Mouse (Mus musculus): Measurements from ENCODE around the gene Klhl31. TPM values are rescaled to one million over a fixed set of nuclear protein-coding genes. Genes with fewer than 3 reads are reported as not detected.

Klhl31 gene
- polyA plus RNA-seq, 1 experiment from 2014 or later: 4.3 TPM

GRCm38 (mm10) chr9:77670095-77670494, 33.8 kb downstream of the Klhl31 start:
- no peaks in the 10 kb centered on the region for H3K36me3 ChIP-seq
- H3K4me1 ChIP-seq: no peaks in the 10 kb centered on the region
- 0 out of 2 replicates have a peak, but pooled peaks cover 7% of the 10 kb centered on the region for H3K9me3 ChIP-seq
- H3K27me3 ChIP-seq: no peaks in the 10 kb centered on the region
- H3K4me2 ChIP-seq (replicated peaks): no peak overlapping the region
- no peak for ATAC-seq (ENCODE audit: insufficient number of reproducible peaks, insufficient read depth, low FRiP score, low TSS enrichment)
- H3K4me3 ChIP-seq: no peak overlapping the region
- no peak overlapping the region for H3K9ac ChIP-seq
- WGBS: 75% methylated on average over 6 of the region's 6 CpGs
- H3K27ac ChIP-seq: no peak overlapping the region

GRCm38 (mm10) chr9:77671004-77671403, 34.7 kb downstream of the Klhl31 start:
- Histone ChIP-seq H3K9ac (no peak overlapping the region), H3K27me3 (no peaks in the 10 kb centered on the region), H3K4me1 (no peaks in the 10 kb centered on the region), H3K36me3 (no peaks in the 10 kb centered on the region), H3K27ac (no peak overlapping the region), H3K9me3 (0 out of 2 replicates have a peak, but pooled peaks cover 7% of the 10 kb centered on the region), H3K4me3 (no peak overlapping the region), H3K4me2 (replicated peaks) (no peak overlapping the region)
- 91% methylated on average over 5 of the region's 5 CpGs for WGBS
- no peak for ATAC-seq (ENCODE audit: insufficient number of reproducible peaks, insufficient read depth, low FRiP score, low TSS enrichment)

- 0 out of 2 replicates have a peak, but pooled peaks cover 7% of the 10 kb centered on the region for H3K9me3 ChIP-seq
Measured at GRCm38 (mm10) chr9:77673218-77673617, 36.9 kb downstream of the Klhl31 start.

GRCm38 (mm10) chr9:77673986-77674385, 37.7 kb downstream of the Klhl31 start:
- H3K27me3 ChIP-seq: no peaks in the 10 kb centered on the region
- no peaks in the 10 kb centered on the region for H3K36me3 ChIP-seq
- H3K4me2 ChIP-seq (replicated peaks): no peak overlapping the region
- no peak for ATAC-seq (ENCODE audit: insufficient number of reproducible peaks, insufficient read depth, low FRiP score, low TSS enrichment)
- H3K9ac ChIP-seq: no peak overlapping the region
- H3K9me3 ChIP-seq: 0 out of 2 replicates have a peak, but pooled peaks cover 7% of the 10 kb centered on the region
- 74% methylated on average over 2 of the region's 2 CpGs for WGBS
- no peak overlapping the region for H3K27ac ChIP-seq
- no peaks in the 10 kb centered on the region for H3K4me1 ChIP-seq
- H3K4me3 ChIP-seq: no peak overlapping the region

More at GRCm38 (mm10) chr9:77673218-77673617, 36.9 kb downstream of the Klhl31 start:
- no peak overlapping the region for H3K9ac ChIP-seq
- H3K4me2 ChIP-seq (replicated peaks): no peak overlapping the region
- no peak overlapping the region for H3K4me3 ChIP-seq
- WGBS: 82% methylated on average over 4 of the region's 4 CpGs
- no peak for ATAC-seq (ENCODE audit: insufficient number of reproducible peaks, insufficient read depth, low FRiP score, low TSS enrichment)
- no peaks in the 10 kb centered on the region for H3K36me3 ChIP-seq
- no peaks in the 10 kb centered on the region for H3K27me3 ChIP-seq
- no peak overlapping the region for H3K27ac ChIP-seq
- no peaks in the 10 kb centered on the region for H3K4me1 ChIP-seq

- Histone ChIP-seq H3K9me3 (no peaks in the 10 kb centered on the region), H3K9ac (no peak overlapping the region), H3K36me3 (no peaks in the 10 kb centered on the region), H3K27me3 (no peaks in the 10 kb centered on the region), H3K27ac (no peak overlapping the region), H3K4me2 (replicated peaks) (no peak overlapping the region), H3K4me3 (no peak overlapping the region), H3K4me1 (no peaks in the 10 kb centered on the region)
- 82% methylated on average over 4 of the region's 4 CpGs for WGBS
- ATAC-seq (ENCODE audit: insufficient number of reproducible peaks, insufficient read depth, low FRiP score, low TSS enrichment): no peak
Measured at GRCm38 (mm10) chr9:77684938-77685337, 48.6 kb downstream of the Klhl31 start.

- 70% methylated on average over 5 of the region's 5 CpGs for WGBS
- ATAC-seq (ENCODE audit: insufficient number of reproducible peaks, insufficient read depth, low FRiP score, low TSS enrichment): no peak
- no peak overlapping the region for H3K9ac ChIP-seq
- no peaks in the 10 kb centered on the region for H3K9me3 ChIP-seq
- no peak overlapping the region for H3K27ac ChIP-seq
- H3K4me1 ChIP-seq: no peaks in the 10 kb centered on the region
- no peak overlapping the region for H3K4me3 ChIP-seq
- H3K4me2 ChIP-seq (replicated peaks): no peak overlapping the region
- H3K36me3 ChIP-seq: no peaks in the 10 kb centered on the region
- H3K27me3 ChIP-seq: no peaks in the 10 kb centered on the region
Measured at GRCm38 (mm10) chr9:77685825-77686500, 49.7 kb downstream of the Klhl31 start.

- Histone ChIP-seq H3K4me1 (no peaks in the 10 kb centered on the region), H3K9me3 (no peaks in the 10 kb centered on the region), H3K4me3 (no peak overlapping the region), H3K27me3 (no peaks in the 10 kb centered on the region), H3K36me3 (no peaks in the 10 kb centered on the region), H3K9ac (no peak overlapping the region), H3K27ac (no peak overlapping the region), H3K4me2 (replicated peaks) (no peak overlapping the region)
- ATAC-seq (ENCODE audit: insufficient number of reproducible peaks, insufficient read depth, low FRiP score, low TSS enrichment): no peak
- WGBS: 79% methylated on average over 7 of the region's 7 CpGs
Measured at GRCm38 (mm10) chr9:77692707-77693106, 56.4 kb downstream of the Klhl31 start.

GRCm38 (mm10) chr9:77693405-77693804, 57.1 kb downstream of the Klhl31 start:
- no peak overlapping the region for H3K9ac ChIP-seq
- no peaks in the 10 kb centered on the region for H3K27me3 ChIP-seq
- no peak overlapping the region for H3K27ac ChIP-seq
- no peak overlapping the region for H3K4me3 ChIP-seq
- no peaks in the 10 kb centered on the region for H3K36me3 ChIP-seq
- H3K4me2 ChIP-seq (replicated peaks): no peak overlapping the region
- no peak for ATAC-seq (ENCODE audit: insufficient number of reproducible peaks, insufficient read depth, low FRiP score, low TSS enrichment)
- WGBS: 100% methylated on average over 1 of the region's 1 CpGs
- no peaks in the 10 kb centered on the region for H3K4me1 ChIP-seq
- no peaks in the 10 kb centered on the region for H3K9me3 ChIP-seq

GRCm38 (mm10) chr9:77695586-77695985, 59.3 kb downstream of the Klhl31 start:
- 81% methylated on average over 5 of the region's 5 CpGs for WGBS
- no peak for ATAC-seq (ENCODE audit: insufficient number of reproducible peaks, insufficient read depth, low FRiP score, low TSS enrichment)

GRCm38 (mm10) chr9:77703476-77703875, 67.2 kb downstream of the Klhl31 start:
- no peak overlapping the region for H3K9ac ChIP-seq
- no peaks in the 10 kb centered on the region for H3K36me3 ChIP-seq
- no peaks in the 10 kb centered on the region for H3K27me3 ChIP-seq
- 85% methylated on average over 4 of the region's 4 CpGs for WGBS
- no peak overlapping the region for H3K4me2 ChIP-seq (replicated peaks)
- no peaks in the 10 kb centered on the region for H3K9me3 ChIP-seq
- ATAC-seq (ENCODE audit: insufficient number of reproducible peaks, insufficient read depth, low FRiP score, low TSS enrichment): no peak
- H3K4me3 ChIP-seq: no peak overlapping the region
- no peaks in the 10 kb centered on the region for H3K4me1 ChIP-seq
- H3K27ac ChIP-seq: no peak overlapping the region

More at GRCm38 (mm10) chr9:77695586-77695985, 59.3 kb downstream of the Klhl31 start:
- H3K9me3 ChIP-seq: no peaks in the 10 kb centered on the region
- no peak overlapping the region for H3K4me3 ChIP-seq
- no peak overlapping the region for H3K27ac ChIP-seq
- no peaks in the 10 kb centered on the region for H3K4me1 ChIP-seq
- no peaks in the 10 kb centered on the region for H3K36me3 ChIP-seq
- H3K4me2 ChIP-seq (replicated peaks): no peak overlapping the region
- H3K27me3 ChIP-seq: no peaks in the 10 kb centered on the region
- H3K9ac ChIP-seq: no peak overlapping the region

GRCm38 (mm10) chr9:77704108-77704507, 67.8 kb downstream of the Klhl31 start:
- no peak overlapping the region for H3K27ac ChIP-seq
- WGBS: 81% methylated on average over 4 of the region's 4 CpGs
- H3K9ac ChIP-seq: no peak overlapping the region

GRCm38 (mm10) chr9:77706515-77706914, 70.2 kb downstream of the Klhl31 start:
- no peaks in the 10 kb centered on the region for H3K4me1 ChIP-seq
- H3K4me3 ChIP-seq: no peak overlapping the region
- H3K9me3 ChIP-seq: no peaks in the 10 kb centered on the region
- H3K4me2 ChIP-seq (replicated peaks): no peak overlapping the region
- 79% methylated on average over 6 of the region's 6 CpGs for WGBS
- no peaks in the 10 kb centered on the region for H3K27me3 ChIP-seq
- no peak overlapping the region for H3K9ac ChIP-seq
- no peak overlapping the region for H3K27ac ChIP-seq
- no peak for ATAC-seq (ENCODE audit: insufficient number of reproducible peaks, insufficient read depth, low FRiP score, low TSS enrichment)
- H3K36me3 ChIP-seq: no peaks in the 10 kb centered on the region

More at GRCm38 (mm10) chr9:77704108-77704507, 67.8 kb downstream of the Klhl31 start:
- ATAC-seq (ENCODE audit: insufficient number of reproducible peaks, insufficient read depth, low FRiP score, low TSS enrichment): no peak
- Histone ChIP-seq H3K4me3 (no peak overlapping the region), H3K27me3 (no peaks in the 10 kb centered on the region), H3K4me1 (no peaks in the 10 kb centered on the region), H3K4me2 (replicated peaks) (no peak overlapping the region), H3K36me3 (no peaks in the 10 kb centered on the region), H3K9me3 (no peaks in the 10 kb centered on the region)

All from embryonic facial prominence, embryonic 12.5 days (tissue).